Mouse (Mus musculus) embryonic facial prominence, embryonic 15.5 days (tissue): ENCODE measurements around the gene Trim54. TPM values are rescaled to one million over a fixed set of nuclear protein-coding genes. Genes with fewer than 3 reads are reported as not detected.
A peak's percentile ranks its signal among the peaks of the same experiment; 100 is the strongest.

Source experiments
- ATAC-seq: fragments of 200-750 bp; cut with Nextera tagmentation; 2 replicates; pipeline ENCODE4 v1.8.0; 2017; ENCODE audit warnings: low read depth, moderate TSS enrichment; ENCODE audit not compliant: insufficient number of reproducible peaks, low FRiP score, low TSS enrichment
- H3K27ac ChIP-seq: fragments of 300-500 bp; sonication (generic); replicated peaks from 2 replicates; pipeline ENCODE4 v1.5.1; 2015; ENCODE audit warnings: mild to moderate bottlenecking, inconsistent platforms
- H3K27me3 ChIP-seq: fragments of 300-500 bp; sonication (generic); 2 replicates; pipeline ENCODE4 v1.6.1; 2015; ENCODE audit warnings: inconsistent platforms
- H3K36me3 ChIP-seq: fragments of 300-500 bp; sonication (generic); 2 replicates; pipeline ENCODE4 v1.6.1; 2015; ENCODE audit warnings: mild to moderate bottlenecking, inconsistent platforms
- H3K4me1 ChIP-seq: fragments of 300-500 bp; sonication (generic); 2 replicates; pipeline ENCODE4 v1.6.1; 2015; ENCODE audit warnings: inconsistent platforms
- H3K4me2 ChIP-seq: fragments of 300-500 bp; sonication (generic); replicated peaks from 2 replicates; pipeline ENCODE4 v1.6.1; 2015; ENCODE audit warnings: mild to moderate bottlenecking, inconsistent platforms
- H3K4me3 ChIP-seq: fragments of 300-500 bp; sonication (generic); replicated peaks from 2 replicates; pipeline ENCODE4 v1.5.1; 2015; ENCODE audit warnings: mild to moderate bottlenecking, inconsistent platforms
- H3K9ac ChIP-seq: fragments of 300-500 bp; sonication (generic); 2 replicates; pipeline ENCODE4 v1.6.1; 2015; ENCODE audit warnings: inconsistent platforms
- H3K9me3 ChIP-seq: fragments of 300-500 bp; sonication (generic); replicated peaks from 2 replicates; pipeline ENCODE4 v1.6.1; 2016; ENCODE audit warnings: inconsistent platforms
- WGBS: fragments of 180-500 bp; shearing (Covaris S2); methylation state at CpG from one replicate; pipeline ENCODE4 v1.1.7; 2015; 5-methylcytosine and 5-hydroxymethylcytosine counted together
- polyA plus RNA-seq: library from polyadenylated mRNA; unstranded; fragments of >200 nt; fragmentation: Nextera tagmentation; extraction: Ambion mirVana; gene quantifications from 2 replicates; pipeline ENCODE4 v1.2.1, GENCODE M21; 2015

Trim54 gene
- polyA plus RNA-seq, 1 experiment from 2014 or later, result 10.2 TPM

- no peaks in the 10 kb centered on the region for H3K9me3 ChIP-seq
- H3K4me1 ChIP-seq, result no peaks in the 10 kb centered on the region
- 0 out of 2 replicates have a peak, but pooled peaks cover 3% of the 10 kb centered on the region for H3K27me3 ChIP-seq
- ATAC-seq, result no peak
- H3K4me2 ChIP-seq, result no peak within 1 kb of the TSS
- no peak within 1 kb of the TSS for H3K9ac ChIP-seq
- 90% methylated on average over 18 of the region's 18 CpGs for WGBS
- no peak within 1 kb of the TSS for H3K27ac ChIP-seq
- no peak within 1 kb of the TSS for H3K4me3 ChIP-seq
- H3K36me3 ChIP-seq, result no peaks in the 10 kb centered on the region
Measured at GRCm38 (mm10) chr5:31108000-31108490, 8.5 kb upstream of the Trim54 start, which contains the start of gene Slc30a3. Gene Slc30a3, minus strand, starts transcription at chr5:31108237.

GRCm38 (mm10) chr5:31110781-31111180 is 5.7 kb upstream of the Trim54 start:
- Histone ChIP-seq H3K4me3 (no peak overlapping the region), H3K4me1 (no peaks in the 10 kb centered on the region), H3K9me3 (no peaks in the 10 kb centered on the region), H3K4me2 (no peak overlapping the region), H3K27me3 (no peaks in the 10 kb centered on the region), H3K9ac (no peak overlapping the region), H3K36me3 (no peaks in the 10 kb centered on the region), H3K27ac (no peak overlapping the region)
- no peak for ATAC-seq
- WGBS, result 35% methylated on average over 7 of the region's 7 CpGs

GRCm38 (mm10) chr5:31116912-31117311 is 400 bp downstream of the Trim54 start:
- H3K4me1 ChIP-seq, result no peaks in the 10 kb centered on the region
- H3K9me3 ChIP-seq, result no peaks in the 10 kb centered on the region
- no peaks in the 10 kb centered on the region for H3K36me3 ChIP-seq
- no peak overlapping the region for H3K4me2 ChIP-seq
- no peak overlapping the region for H3K27ac ChIP-seq
- no peak overlapping the region for H3K9ac ChIP-seq
- H3K27me3 ChIP-seq, result 0 out of 2 replicates have a peak, but pooled peaks cover 3% of the 10 kb centered on the region
- WGBS, result 26% methylated on average over 10 of the region's 10 CpGs
- ATAC-seq, result no peak
- no peak overlapping the region for H3K4me3 ChIP-seq

GRCm38 (mm10) chr5:31121111-31121510 is 4.6 kb downstream of the Trim54 start:
- H3K4me3 ChIP-seq, result no peak overlapping the region
- WGBS, result 79% methylated on average over 8 of the region's 8 CpGs
- H3K4me1 ChIP-seq, result no peaks in the 10 kb centered on the region
- no peak overlapping the region for H3K27ac ChIP-seq
- no peak overlapping the region for H3K9ac ChIP-seq
- ATAC-seq, result no peak
- no peaks in the 10 kb centered on the region for H3K9me3 ChIP-seq
- H3K36me3 ChIP-seq, result no peaks in the 10 kb centered on the region
- H3K4me2 ChIP-seq, result no peak overlapping the region
- 0 out of 2 replicates have a peak, but pooled peaks cover 3% of the 10 kb centered on the region for H3K27me3 ChIP-seq

- Histone ChIP-seq H3K4me3 (no peak overlapping the region), H3K27ac (no peak overlapping the region), H3K9ac (no peak overlapping the region), H3K4me2 (no peak overlapping the region), H3K9me3 (no peaks in the 10 kb centered on the region), H3K4me1 (no peaks in the 10 kb centered on the region), H3K36me3 (no peaks in the 10 kb centered on the region), H3K27me3 (no peaks in the 10 kb centered on the region)
- WGBS, result 26% methylated on average over 2 of the region's 2 CpGs
- ATAC-seq, result no peak
Measured at GRCm38 (mm10) chr5:31123481-31123880, 7.0 kb downstream of the Trim54 start.

- H3K9ac ChIP-seq, result no peak overlapping the region
- ATAC-seq, result no peak
- no peak overlapping the region for H3K27ac ChIP-seq
- no peak overlapping the region for H3K4me3 ChIP-seq
- H3K4me2 ChIP-seq, result no peak overlapping the region
- 41% methylated on average over 5 of the region's 5 CpGs for WGBS
- no peaks in the 10 kb centered on the region; the same call in 1 of the 2 replicates for H3K27me3 ChIP-seq
- no peaks in the 10 kb centered on the region for H3K9me3 ChIP-seq
- H3K36me3 ChIP-seq, result no peaks in the 10 kb centered on the region
- H3K4me1 ChIP-seq, result no peaks in the 10 kb centered on the region
Measured at GRCm38 (mm10) chr5:31126050-31126449, 9.5 kb downstream of the Trim54 start.

- H3K27me3 ChIP-seq, result peaks cover 62% of the 10 kb centered on the region
- no peak overlapping the region for H3K9ac ChIP-seq
- H3K9me3 ChIP-seq, result no peaks in the 10 kb centered on the region
- 0 out of 2 replicates have a peak, but pooled peaks have one; percentile 11 for ATAC-seq
- H3K4me2 ChIP-seq, result no peak overlapping the region
- peaks cover 7% of the 10 kb centered on the region; the same call in 1 of the 2 replicates for H3K36me3 ChIP-seq
- H3K27ac ChIP-seq, result no peak overlapping the region
- 1% methylated on average over 32 of the region's 33 CpGs for WGBS
- H3K4me3 ChIP-seq, result no peak overlapping the region
- peaks cover 19% of the 10 kb centered on the region for H3K4me1 ChIP-seq
Measured at GRCm38 (mm10) chr5:31136730-31137424, 20.4 kb downstream of the Trim54 start.

- ATAC-seq, result no peak
- WGBS, result under 1% methylated on average over 13 of the region's 13 CpGs
- Histone ChIP-seq H3K9me3 (no peaks in the 10 kb centered on the region), H3K4me2 (no peak overlapping the region), H3K9ac (no peak overlapping the region), H3K27ac (no peak overlapping the region), H3K4me1 (peaks cover 19% of the 10 kb centered on the region), H3K36me3 (peaks cover 7% of the 10 kb centered on the region; the same call in 1 of the 2 replicates), H3K4me3 (peak overlapping the region; percentile 4; the same call in 1 of the 2 replicates), H3K27me3 (peaks cover 62% of the 10 kb centered on the region)
Measured at GRCm38 (mm10) chr5:31137658-31138057, 21.1 kb downstream of the Trim54 start.

- ATAC-seq, result no peak
- H3K27me3 ChIP-seq, result peaks cover 62% of the 10 kb centered on the region
- peak within 1 kb of the TSS; percentile 4; the same call in 1 of the 2 replicates for H3K4me3 ChIP-seq
- 2% methylated on average over 52 of the region's 52 CpGs for WGBS
- no peak within 1 kb of the TSS for H3K9ac ChIP-seq
- H3K4me2 ChIP-seq, result peak within 1 kb of the TSS; percentile 27
- peaks cover 19% of the 10 kb centered on the region for H3K4me1 ChIP-seq
- H3K27ac ChIP-seq, result no peak within 1 kb of the TSS
- H3K36me3 ChIP-seq, result peaks cover 10% of the 10 kb centered on the region
- no peaks in the 10 kb centered on the region for H3K9me3 ChIP-seq
Measured at GRCm38 (mm10) chr5:31138241-31138967, 21.9 kb downstream of the Trim54 start, which contains the start of gene Ucn. Gene Ucn, minus strand, starts transcription at chr5:31138829.

- Histone ChIP-seq H3K9me3 (no peaks in the 10 kb centered on the region), H3K4me2 (peak overlapping the region; percentile 27), H3K27me3 (peaks cover 58% of the 10 kb centered on the region), H3K9ac (no peak overlapping the region), H3K4me1 (peaks cover 19% of the 10 kb centered on the region), H3K27ac (no peak overlapping the region), H3K36me3 (peaks cover 15% of the 10 kb centered on the region), H3K4me3 (peak overlapping the region; percentile 4; the same call in 1 of the 2 replicates)
- no peak for ATAC-seq
- 10% methylated on average over 9 of the region's 9 CpGs for WGBS
Measured at GRCm38 (mm10) chr5:31138968-31139425, 22.5 kb downstream of the Trim54 start.

- 81% methylated on average over 4 of the region's 4 CpGs for WGBS
- H3K4me2 ChIP-seq, result no peak overlapping the region
- H3K27ac ChIP-seq, result no peak overlapping the region
- H3K4me1 ChIP-seq, result peaks cover 9% of the 10 kb centered on the region
- no peaks in the 10 kb centered on the region for H3K9me3 ChIP-seq
- no peak overlapping the region for H3K9ac ChIP-seq
- H3K27me3 ChIP-seq, result no peaks in the 10 kb centered on the region
- peaks cover 28% of the 10 kb centered on the region for H3K36me3 ChIP-seq
- H3K4me3 ChIP-seq, result no peak overlapping the region
- no peak for ATAC-seq
Measured at GRCm38 (mm10) chr5:31149781-31150180, 33.3 kb downstream of the Trim54 start.
